Mouse (Mus musculus) ES-E14 (cell line): ENCODE measurements around the gene Tmem139. TPM values are rescaled to one million over a fixed set of nuclear protein-coding genes. Genes with fewer than 3 reads are reported as not detected.

Source experiments
- DNase-seq: peaks from one replicate; pipeline ENCODE4 v3.0.0-alpha.2; 2013; ENCODE audit warnings: low read depth, low spot score
- H3K27ac ChIP-seq: 2 replicates; pipeline ENCODE4 v1.5.1; 2012; ENCODE audit warnings: low read depth, mild to moderate bottlenecking, low read length, moderate library complexity, mixed read lengths; ENCODE audit not compliant: poor library complexity, insufficient read depth, severe bottlenecking
- H3K36me3 ChIP-seq: 2 replicates; pipeline ENCODE4 v1.6.1; 2012; ENCODE audit warnings: mild to moderate bottlenecking, low read length, moderate library complexity, mixed read lengths; ENCODE audit not compliant: control insufficient read depth, poor library complexity, insufficient read depth, severe bottlenecking
- H3K4me1 ChIP-seq, 2 experiments: fragments of 150-350 bp in 1 of 2; sonication (generic) in 1 of 2; 2 replicates each; pipeline ENCODE4 v1.6.1; 2012; ENCODE audit warnings: low read length in 2 of 2, mild to moderate bottlenecking in 1 of 2, mixed read lengths in 1 of 2; ENCODE audit not compliant: control insufficient read depth in 2 of 2, insufficient read depth in 2 of 2, poor library complexity in 1 of 2
- H3K4me3 ChIP-seq, 2 experiments: fragments of 150-350 bp in 1 of 2; sonication (generic) in 1 of 2; 2 replicates each; pipeline ENCODE4 v1.5.1; 2012; ENCODE audit warnings: low read length in 2 of 2, low read depth in 1 of 2, mild to moderate bottlenecking in 1 of 2, mixed read lengths in 1 of 2; ENCODE audit not compliant: insufficient read depth in 1 of 2, poor library complexity in 1 of 2, severe bottlenecking in 1 of 2
- H3K9ac ChIP-seq: 2 replicates; pipeline ENCODE4 v1.6.1; 2012; ENCODE audit warnings: low read depth, mild to moderate bottlenecking, low read length, mixed read lengths; ENCODE audit not compliant: poor library complexity, insufficient read depth, severe bottlenecking
- H3K9me3 ChIP-seq: fragments of 150-350 bp; sonication (generic); 2 replicates; pipeline ENCODE4 v1.6.1; 2012; ENCODE audit warnings: low read depth, mild to moderate bottlenecking, low read length; ENCODE audit not compliant: control insufficient read depth, insufficient read depth
- CHD2 ChIP-seq: IDR thresholded peaks from 2 replicates; pipeline ENCODE4 v1.6.1; 2014; ENCODE audit warnings: mild to moderate bottlenecking, low read depth, low read length, inconsistent platforms
- HCFC1 ChIP-seq: IDR thresholded peaks from 2 replicates; pipeline ENCODE4 v1.6.1; 2012; ENCODE audit warnings: low read length, inconsistent platforms, borderline replicate concordance; ENCODE audit not compliant: insufficient read depth
- MAFK ChIP-seq: IDR thresholded peaks from 2 replicates; pipeline ENCODE4 v1.6.1; 2014; ENCODE audit warnings: mild to moderate bottlenecking, low read depth, low read length, inconsistent platforms; ENCODE audit not compliant: insufficient read depth
- ZC3H11A ChIP-seq: IDR thresholded peaks from 2 replicates; pipeline ENCODE4 v1.6.1; 2012; ENCODE audit warnings: low read depth, mild to moderate bottlenecking, inconsistent platforms, low read length, borderline replicate concordance
- ZNF384 ChIP-seq: IDR thresholded peaks from 2 replicates; pipeline ENCODE4 v1.6.1; 2012; ENCODE audit warnings: low read depth, low read length, inconsistent platforms
- in situ Hi-C, 2 experiments: fragments of 600-800 bp; cut with MboI; formaldehyde crosslinking; loops; one replicate each; pipeline ENCODE4 v1.15.1; 2025; ENCODE audit warnings: low sequenced_read_pairs in 2 of 2, inconsistent platforms in 1 of 2; ENCODE audit not compliant: unreplicated experiment in 2 of 2
- total RNA-seq: library from RNA; depleted of rRNA; stranded (reverse); fragments of 300-350 nt; gene quantifications from 2 replicates; pipeline ENCODE4 v1.2.3, GENCODE M21; 2012; rRNA removed

Gene Tmem139
- total RNA-seq, result 1.3 and 1.6 TPM in 2 replicates

- Histone ChIP-seq H3K36me3 (no peaks in the 10 kb centered on the region), H3K4me1 (peaks cover 3 to 5% of the 10 kb centered on the region in 2 experiments; a peak in 3 of 4 replicates), H3K9ac (no peak within 1 kb of the TSS; the same call in 1 of the 2 replicates), H3K4me3 (peak within 1 kb of the TSS; percentile 11 to 43; a peak in 3 of 4 replicates), H3K9me3 (no peaks in the 10 kb centered on the region), H3K27ac (no peak within 1 kb of the TSS)
- in situ Hi-C loops, result no loop called here
- peak; percentile 47 for DNase-seq
- no peak for TF ChIP-seq HCFC1
- TF ChIP-seq ZC3H11A, result no peak
- no peak for TF ChIP-seq CHD2
- TF ChIP-seq MAFK, result no peak
- no peak for TF ChIP-seq ZNF384
Measured at GRCm38 (mm10) chr6:42261524-42262170, at the start of gene Tmem139. Gene Tmem139 (plus strand): TSS chr6:42261970.

- Histone ChIP-seq H3K4me3 (no peak within 1 kb of the TSS), H3K36me3 (no peaks in the 10 kb centered on the region), H3K9ac (no peak within 1 kb of the TSS), H3K27ac (no peak within 1 kb of the TSS), H3K4me1 (no peaks in the 10 kb centered on the region), H3K9me3 (no peaks in the 10 kb centered on the region)
- DNase-seq, result no peak
- TF ChIP-seq ZC3H11A (no peak), HCFC1 (no peak), MAFK (no peak), CHD2 (no peak)
- in situ Hi-C loops, result no loop called here
Measured at GRCm38 (mm10) chr6:42215028-42215427, 46.7 kb upstream of the Tmem139 start, which contains the start of gene Tas2r144. Gene Tas2r144 (plus strand): TSS chr6:42215328.

- Histone ChIP-seq H3K4me1 (no peaks in the 10 kb centered on the region), H3K9me3 (no peaks in the 10 kb centered on the region), H3K4me3 (no peak overlapping the region), H3K9ac (no peak overlapping the region), H3K27ac (no peak overlapping the region), H3K36me3 (no peaks in the 10 kb centered on the region)
- in situ Hi-C loops, result loop anchor here in 1 of 2 experiments (10.0 kb wide), 1 partner anchor 643 kb away; no protein-coding TSS in a partner anchor
- TF ChIP-seq CHD2 (no peak), ZNF384 (no peak), HCFC1 (no peak), ZC3H11A (no peak), MAFK (no peak)
- DNase-seq, result no peak
Measured at GRCm38 (mm10) chr6:42222286-42222685, 39.5 kb upstream of the Tmem139 start.

- in situ Hi-C loops, result loop anchor here in 1 of 2 experiments (10.0 kb wide), 1 partner anchor 640 kb away; no protein-coding TSS in a partner anchor
- no peaks in the 10 kb centered on the region for H3K9me3 ChIP-seq
- H3K36me3 ChIP-seq, result no peaks in the 10 kb centered on the region
- H3K4me3 ChIP-seq, result no peak overlapping the region
- TF ChIP-seq HCFC1, result no peak
- no peak for TF ChIP-seq ZC3H11A
- TF ChIP-seq ZNF384, result no peak
- no peak for TF ChIP-seq CHD2
- no peak for TF ChIP-seq MAFK
- H3K4me1 ChIP-seq, result no peaks in the 10 kb centered on the region
- no peak for DNase-seq
- H3K9ac ChIP-seq, result no peak overlapping the region
- H3K27ac ChIP-seq, result no peak overlapping the region
Measured at GRCm38 (mm10) chr6:42225046-42225445, 36.7 kb upstream of the Tmem139 start.
